30 mouse cellular contexts compared by ENCODE assay signal in the genomic region with DNA sequence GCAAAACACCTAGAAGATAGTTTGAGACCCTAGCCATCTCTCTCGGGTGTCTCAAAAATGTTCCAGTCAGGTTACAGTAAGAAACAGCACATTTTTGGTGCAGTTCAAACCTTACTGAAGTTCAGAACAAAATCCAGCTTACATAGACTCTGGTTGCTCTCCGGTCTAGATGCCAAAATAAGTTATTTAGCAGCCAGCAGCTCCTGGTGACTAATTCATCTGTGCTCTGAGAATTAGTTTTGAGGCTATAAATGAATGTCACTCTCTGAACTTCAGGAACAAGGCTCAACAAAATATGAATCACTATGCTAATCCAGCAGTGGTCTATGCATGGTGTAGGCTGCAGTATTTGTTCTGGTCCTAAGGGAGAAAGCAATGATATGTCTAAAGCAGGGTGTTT.
DNase-seq lines count a peak whose midpoint lies in the region; ATAC-seq and TF ChIP-seq lines count a peak whose summit lies in the region.
"Had no signal": no experiment of that assay in that cellular context is flagged by ENCODE, and none has a peak within 500 bp of the region (broad histone marks: within the 10 kb centered on the region; RNA-seq: fewer than 3 reads in every experiment).

No protein-coding gene starts in this region.

- no peaks in the 10 kb centered on the region for H3K9me3 ChIP-seq in heart, embryonic 13.5 days
- H3K9me3 ChIP-seq in liver, postnatal 0 days (ENCODE audit: low read length), result no peaks in the 10 kb centered on the region
- H3K9me3 ChIP-seq in forebrain, embryonic 14.5 days (replicated peaks; ENCODE audit: control insufficient read depth, low read length), result no peaks in the 10 kb centered on the region
- H3K9me3 ChIP-seq: embryonic facial prominence, embryonic 10.5 days; embryonic facial prominence, embryonic 15.5 days; forebrain, embryonic 13.5 days; hindbrain, embryonic 13.5 days; kidney, embryonic 15.5 days; limb, embryonic 13.5 days; liver, embryonic 12.5 days; megakaryocyte, embryonic 14.5 days; midbrain, embryonic 12.5 days; neural tube, embryonic 12.5 days had no signal

- peak overlapping the region; percentile 65 for H3K27ac ChIP-seq in heart, embryonic 13.5 days (replicated peaks)
- H3K27ac ChIP-seq in liver, adult 2 months (replicated peaks; ENCODE audit: insufficient read depth, low read depth, low read length), result peak overlapping the region; percentile 48; the same call in 1 of the 2 replicates
- no peak overlapping the region for H3K27ac ChIP-seq in liver, postnatal 0 days (ENCODE audit: low read depth)
- no peak overlapping the region for H3K27ac ChIP-seq in forebrain, embryonic 14.5 days (ENCODE audit: low read depth, low read length)
- H3K27ac ChIP-seq: embryonic facial prominence, embryonic 10.5 days; embryonic facial prominence, embryonic 15.5 days; forebrain, embryonic 13.5 days; hindbrain, embryonic 13.5 days; kidney, embryonic 15.5 days; limb, embryonic 13.5 days; liver, embryonic 12.5 days; midbrain, embryonic 12.5 days; neural tube, embryonic 12.5 days had no signal

- intact Hi-C loops in heart, postnatal 14 days (cut with DNase I), result no loop called here

- no peak overlapping the region for H3K9ac ChIP-seq in heart, embryonic 13.5 days
- H3K9ac ChIP-seq in liver, adult 2 months (ENCODE audit: low read depth, low read length), result no peak overlapping the region
- H3K9ac ChIP-seq in liver, postnatal 0 days (replicated peaks), result no peak overlapping the region
- H3K9ac ChIP-seq in forebrain, embryonic 14.5 days (ENCODE audit: low read length), result no peak overlapping the region
- H3K9ac ChIP-seq: embryonic facial prominence, embryonic 15.5 days; forebrain, embryonic 13.5 days; hindbrain, embryonic 13.5 days; kidney, embryonic 15.5 days; limb, embryonic 13.5 days; liver, embryonic 12.5 days; midbrain, embryonic 12.5 days; neural tube, embryonic 12.5 days had no signal

- TF ChIP-seq CTCF in liver, adult 2 months (IDR thresholded peaks at IDR 0.05; ENCODE audit: low read depth, low read length), result no peak
- TF ChIP-seq CTCF in liver, postnatal 0 days (IDR thresholded peaks at IDR 0.05; ENCODE audit: low read depth), result no peak

- no peak for TF ChIP-seq EP300 in liver, postnatal 0 days (IDR thresholded peaks at IDR 0.05; ENCODE audit: low read depth)

- peaks cover 14% of the 10 kb centered on the region for H3K4me1 ChIP-seq in heart, embryonic 13.5 days
- peaks cover 31% of the 10 kb centered on the region for H3K4me1 ChIP-seq in liver, adult 2 months (ENCODE audit: control insufficient read depth, insufficient read depth, low read length)
- H3K4me1 ChIP-seq in liver, postnatal 0 days (ENCODE audit: insufficient read depth), result no peaks in the 10 kb centered on the region
- H3K4me1 ChIP-seq in forebrain, embryonic 14.5 days (ENCODE audit: control insufficient read depth, insufficient read depth, low read length), result no peaks in the 10 kb centered on the region
- H3K4me1 ChIP-seq: embryonic facial prominence, embryonic 10.5 days; embryonic facial prominence, embryonic 15.5 days; forebrain, embryonic 13.5 days; hindbrain, embryonic 13.5 days; kidney, embryonic 15.5 days; limb, embryonic 13.5 days; liver, embryonic 12.5 days; megakaryocyte, embryonic 14.5 days; midbrain, embryonic 12.5 days; neural tube, embryonic 12.5 days had no signal

- 72% methylated on average over 2 of the region's 2 CpGs for WGBS in heart, embryonic 13.5 days
- 35% methylated on average over 2 of the region's 2 CpGs for WGBS in liver, adult 2 months
- whole genome bisulfite sequencing in liver, postnatal 0 days (ENCODE audit: insufficient replicate concordance), result 74% methylated on average over 2 of the region's 2 CpGs
- WGBS in forebrain, embryonic 14.5 days, result 84% methylated on average over 2 of the region's 2 CpGs

- H3K27me3 ChIP-seq in heart, embryonic 13.5 days (replicated peaks), result no peaks in the 10 kb centered on the region
- H3K27me3 ChIP-seq in liver, adult 2 months (ENCODE audit: control insufficient read depth, insufficient read depth, low read length), result no peaks in the 10 kb centered on the region
- H3K27me3 ChIP-seq in liver, postnatal 0 days (ENCODE audit: insufficient read depth, low read length), result no peaks in the 10 kb centered on the region
- H3K27me3 ChIP-seq in forebrain, embryonic 14.5 days (replicated peaks; ENCODE audit: control insufficient read depth, insufficient read depth, low read length), result no peaks in the 10 kb centered on the region
- H3K27me3 ChIP-seq: embryonic facial prominence, embryonic 15.5 days; forebrain, embryonic 13.5 days; hindbrain, embryonic 13.5 days; kidney, embryonic 15.5 days; limb, embryonic 13.5 days; liver, embryonic 12.5 days; megakaryocyte, embryonic 14.5 days; midbrain, embryonic 12.5 days; neural tube, embryonic 12.5 days had no signal

- H3K36me3 ChIP-seq in heart, embryonic 13.5 days, result no peaks in the 10 kb centered on the region
- H3K36me3 ChIP-seq in liver, adult 2 months (ENCODE audit: control insufficient read depth, insufficient read depth, low read length), result no peaks in the 10 kb centered on the region
- H3K36me3 ChIP-seq in liver, postnatal 0 days (replicated peaks; ENCODE audit: insufficient read depth, low read length), result no peaks in the 10 kb centered on the region
- H3K36me3 ChIP-seq in forebrain, embryonic 14.5 days (ENCODE audit: control insufficient read depth, insufficient read depth, low read length), result no peaks in the 10 kb centered on the region
- H3K36me3 ChIP-seq: embryonic facial prominence, embryonic 10.5 days; embryonic facial prominence, embryonic 15.5 days; hindbrain, embryonic 13.5 days; kidney, embryonic 15.5 days; limb, embryonic 13.5 days; liver, embryonic 12.5 days; midbrain, embryonic 12.5 days; neural tube, embryonic 12.5 days had no signal

- no peak for ATAC-seq in heart, embryonic 13.5 days (ENCODE audit: extremely low read depth, insufficient number of reproducible peaks, low FRiP score, low TSS enrichment)
- ATAC-seq in liver, postnatal 0 days, result no peak
- ATAC-seq in forebrain, embryonic 14.5 days, result no peak
- ATAC-seq: forebrain, embryonic 13.5 days; intestine, postnatal 0 days; liver, embryonic 12.5 days; lung, postnatal 0 days had no signal

- no peak for TF ChIP-seq POLR2A in liver, adult 2 months (IDR thresholded peaks at IDR 0.05; ENCODE audit: extremely low read depth, insufficient read depth, low read length)

- no peaks in the 10 kb centered on the region for H3K79me2 ChIP-seq in liver, adult 2 months (ENCODE audit: control insufficient read depth, insufficient read depth, low read length)

- H3K4me2 ChIP-seq in heart, embryonic 13.5 days, result no peak overlapping the region
- no peak overlapping the region for H3K4me2 ChIP-seq in liver, postnatal 0 days (ENCODE audit: low read depth, low read length)
- no peak overlapping the region for H3K4me2 ChIP-seq in forebrain, embryonic 14.5 days (ENCODE audit: low read length)
- H3K4me2 ChIP-seq: embryonic facial prominence, embryonic 15.5 days; forebrain, embryonic 13.5 days; hindbrain, embryonic 13.5 days; kidney, embryonic 15.5 days; limb, embryonic 13.5 days; liver, embryonic 12.5 days; midbrain, embryonic 12.5 days; neural tube, embryonic 12.5 days had no signal

- no peak overlapping the region for H3K4me3 ChIP-seq in heart, embryonic 13.5 days
- H3K4me3 ChIP-seq in liver, adult 2 months (ENCODE audit: insufficient read depth, low read depth, low read length), result no peak overlapping the region
- no peak overlapping the region for H3K4me3 ChIP-seq in liver, postnatal 0 days (ENCODE audit: low read depth, low read length)
- H3K4me3 ChIP-seq in forebrain, embryonic 14.5 days (ENCODE audit: low read depth, low read length), result no peak overlapping the region
- H3K4me3 ChIP-seq: embryonic facial prominence, embryonic 10.5 days; embryonic facial prominence, embryonic 15.5 days; forebrain, embryonic 13.5 days; hindbrain, embryonic 13.5 days; kidney, embryonic 15.5 days; limb, embryonic 13.5 days; liver, embryonic 12.5 days; megakaryocyte, embryonic 14.5 days; midbrain, embryonic 12.5 days; myocyte; neural tube, embryonic 12.5 days had no signal

- peak; percentile 46 for DNase-seq in heart, adult 11 months
- DNase-seq in heart, postnatal 4 days, result no peak
- no peak for DNase-seq in heart, postnatal 14 days
- DNase-seq in liver, adult 2 months (ENCODE audit: extremely low read depth, low read depth, low spot score), result peak; percentile 67
- DNase-seq in liver, postnatal 0 days, result no peak
- DNase-seq in forebrain, embryonic 14.5 days (ENCODE audit: low spot score), result no peak
- DNase-seq: adrenal gland, postnatal 25 days; cerebellum, adult 8-10 months; cerebellum, postnatal 25 days; gastrocnemius, postnatal 14 days; kidney, postnatal 4 days; lung, adult 18-20 months; lung, postnatal 4 days; right cerebral cortex, adult 18-20 months; thymus, adult 2 months; thymus, postnatal 36 days had no signal

Comparison
In these comparisons a context has a peak if more than half of its experiments do, and no peak if none do; other contexts are left out.
1. DNase-seq: peak in heart, adult 11 months (single experiment) and liver, adult 2 months (single experiment); none in heart, postnatal 4 days (single experiment), heart, postnatal 14 days (0 of 2), liver, postnatal 0 days (single experiment) and forebrain, embryonic 14.5 days (single experiment).
2. H3K27ac ChIP-seq: peak in heart, embryonic 13.5 days (single experiment) and liver, adult 2 months (single experiment); none in liver, postnatal 0 days (single experiment) and forebrain, embryonic 14.5 days (single experiment).